Mouse (Mus musculus): ENCODE results near the gene Galnt13.
"Not testable (repeated sequence)": the region's sequence is repeated elsewhere in the genome, so short reads cannot be mapped to it uniquely, and the experiment has no call there.

Gene Galnt13

GRCm38 (mm10) chr2:54435937-54436735 is at the start of gene Galnt13:
TSS of gene Galnt13 (plus strand) at chr2:54436317.
- no peak for DNase-seq (ENCODE audit: low spot score in 2 of 2)

GRCm38 (mm10) chr2:54431060-54431459 is 5.1 kb upstream of the Galnt13 start:
- no peak for DNase-seq (ENCODE audit: low spot score in 2 of 2)

GRCm38 (mm10) chr2:54435380-54435779 is 737 bp upstream of the Galnt13 start:
- DNase-seq (ENCODE audit: low spot score in 2 of 2): no peak

GRCm38 (mm10) chr2:54436736-54437500 is 801 bp downstream of the Galnt13 start:
- no peak for DNase-seq (ENCODE audit: low spot score in 2 of 2)

- DNase-seq (ENCODE audit: low spot score in 2 of 2): no peak
Measured at GRCm38 (mm10) chr2:54437501-54437830, 1.3 kb downstream of the Galnt13 start.

GRCm38 (mm10) chr2:54442734-54443500 is 6.8 kb downstream of the Galnt13 start:
- DNase-seq (ENCODE audit: low spot score in 2 of 2): no peak

GRCm38 (mm10) chr2:54483426-54483825 is 47.3 kb downstream of the Galnt13 start:
- DNase-seq (ENCODE audit: low spot score in 2 of 2): no peak

- no peak for DNase-seq (ENCODE audit: low spot score in 2 of 2)
Measured at GRCm38 (mm10) chr2:54522989-54523388, 86.9 kb downstream of the Galnt13 start.

GRCm38 (mm10) chr2:54527073-54527472 is 91.0 kb downstream of the Galnt13 start:
- no peak for DNase-seq (ENCODE audit: low spot score in 2 of 2)

GRCm38 (mm10) chr2:54558357-54559153 is 122.4 kb downstream of the Galnt13 start:
- DNase-seq (ENCODE audit: low spot score in 2 of 2): no peak

GRCm38 (mm10) chr2:54565068-54565467 is 129.0 kb downstream of the Galnt13 start:
- no peak for DNase-seq (ENCODE audit: low spot score in 2 of 2)

GRCm38 (mm10) chr2:54567186-54567585 is 131.1 kb downstream of the Galnt13 start:
- DNase-seq (ENCODE audit: low spot score in 2 of 2): no peak

GRCm38 (mm10) chr2:54567632-54568031 is 131.5 kb downstream of the Galnt13 start:
- no peak for DNase-seq (ENCODE audit: low spot score in 2 of 2)

- not testable (repeated sequence) for DNase-seq (ENCODE audit: low spot score in 2 of 2)
Measured at GRCm38 (mm10) chr2:54713817-54714216, 277.7 kb downstream of the Galnt13 start.

GRCm38 (mm10) chr2:54751232-54751631 is 315.1 kb downstream of the Galnt13 start:
- no peak for DNase-seq (ENCODE audit: low spot score in 2 of 2)

GRCm38 (mm10) chr2:54759781-54760180 is 323.7 kb downstream of the Galnt13 start:
- DNase-seq (ENCODE audit: low spot score in 2 of 2): no peak

GRCm38 (mm10) chr2:54778790-54779273 is 342.7 kb downstream of the Galnt13 start:
- DNase-seq (ENCODE audit: low spot score in 2 of 2): no peak

- no peak for DNase-seq (ENCODE audit: low spot score in 2 of 2)
Measured at GRCm38 (mm10) chr2:54813670-54814256, 377.6 kb downstream of the Galnt13 start.

- DNase-seq (ENCODE audit: low spot score in 2 of 2): no peak
Measured at GRCm38 (mm10) chr2:54841245-54841644, 405.1 kb downstream of the Galnt13 start.

- DNase-seq (ENCODE audit: low spot score in 2 of 2): no peak
Measured at GRCm38 (mm10) chr2:54906282-54907060, 470.4 kb downstream of the Galnt13 start.
